Mouse (Mus musculus) embryonic facial prominence, embryonic 10.5 days (tissue): ENCODE measurements at regions not wholly inside any gene's neighbourhood (a gene's known extent, or its start where the extent isn't known, plus 50 kb on each side); places are given as distances from the start of the nearest gene placed in this dataset.
"Not testable (repeated sequence)": the region's sequence is repeated elsewhere in the genome, so short reads cannot be mapped to it uniquely, and the experiment has no call there.

Experiments
- DNase-seq: peaks from one replicate; pipeline ENCODE4 v3.0.0-alpha.2; 2017; ENCODE audit warnings: low spot score
- H3K27ac ChIP-seq: fragments of 300-500 bp; sonication (generic); replicated peaks from 2 replicates; pipeline ENCODE4 v1.5.1; 2016; ENCODE audit warnings: mild to moderate bottlenecking
- H3K27me3 ChIP-seq: fragments of 300-500 bp; sonication (generic); replicated peaks from 2 replicates; pipeline ENCODE4 v1.6.1; 2016; ENCODE audit warnings: low read depth, mild to moderate bottlenecking; ENCODE audit not compliant: poor library complexity, severe bottlenecking
- H3K36me3 ChIP-seq: fragments of 300-500 bp; sonication (generic); replicated peaks from 2 replicates; pipeline ENCODE4 v1.6.1; 2016; ENCODE audit warnings: mild to moderate bottlenecking, moderate library complexity
- H3K4me1 ChIP-seq: fragments of 300-500 bp; sonication (generic); 2 replicates; pipeline ENCODE4 v1.6.1; 2016
- H3K4me3 ChIP-seq: fragments of 300-500 bp; sonication (generic); 2 replicates; pipeline ENCODE4 v1.5.1; 2016; ENCODE audit warnings: mild to moderate bottlenecking, moderate library complexity
- H3K9me3 ChIP-seq: fragments of 300-500 bp; sonication (generic); 2 replicates; pipeline ENCODE4 v1.6.1; 2016; ENCODE audit warnings: mild to moderate bottlenecking
- WGBS: fragments of 180-500 bp; shearing (Covaris S2); methylation state at CpG from one replicate; pipeline ENCODE4 v1.1.7; 2016; 5-methylcytosine and 5-hydroxymethylcytosine counted together

DNA sequence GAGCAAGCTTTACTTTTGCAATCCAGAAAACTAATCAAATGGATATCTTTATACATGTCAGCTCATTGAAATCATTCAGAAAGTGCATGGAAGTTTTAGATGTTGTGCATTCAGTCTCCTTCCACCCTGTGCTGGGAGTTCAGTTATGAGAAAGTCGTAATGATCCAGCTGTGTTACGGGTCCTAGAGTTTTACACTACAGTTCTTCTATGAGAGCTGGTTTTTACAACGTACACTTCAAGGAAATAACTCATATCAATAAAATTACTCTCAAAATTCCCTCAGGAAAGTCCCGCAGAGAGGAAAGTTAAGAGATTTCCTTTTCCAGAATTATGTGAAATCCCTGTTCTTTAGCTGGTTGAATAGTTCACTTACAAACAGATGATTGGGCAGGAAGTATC, 418.1 kb upstream of the Slc10a2 start:
- Histone ChIP-seq H3K36me3 (no peaks in the 10 kb centered on the region), H3K4me3 (no peak overlapping the region), H3K27me3 (no peaks in the 10 kb centered on the region), H3K4me1 (no peaks in the 10 kb centered on the region), H3K9me3 (no peaks in the 10 kb centered on the region), H3K27ac (no peak overlapping the region)
- 82% methylated on average over 4 of the region's 4 CpGs for WGBS
- no peak for DNase-seq

DNA sequence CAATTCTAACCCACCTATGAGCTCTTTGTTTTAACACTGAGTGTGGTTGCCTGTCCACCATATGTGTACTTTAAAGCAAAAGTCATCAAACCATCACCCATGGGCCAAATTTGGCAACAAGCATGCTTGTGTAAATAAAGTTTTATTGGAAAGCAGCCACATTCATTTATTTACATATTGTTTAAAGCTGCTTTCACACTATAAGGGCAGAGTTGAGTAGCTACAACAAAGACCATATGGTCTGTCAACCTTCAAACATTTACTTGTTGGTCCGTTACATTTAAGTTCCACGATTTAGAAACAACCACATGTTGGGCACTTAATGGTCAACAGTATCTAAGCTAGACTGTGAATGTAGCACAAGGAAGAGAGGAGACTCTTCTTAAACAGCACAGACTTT, 390.7 kb upstream of the Slc10a2 start:
- no peaks in the 10 kb centered on the region for H3K36me3 ChIP-seq
- H3K27ac ChIP-seq: no peak overlapping the region
- H3K27me3 ChIP-seq: no peaks in the 10 kb centered on the region
- no peak for DNase-seq
- no peak overlapping the region for H3K4me3 ChIP-seq
- no peaks in the 10 kb centered on the region for H3K4me1 ChIP-seq
- no peaks in the 10 kb centered on the region for H3K9me3 ChIP-seq
- 87% methylated on average over 2 of the region's 2 CpGs for WGBS

GRCm38 (mm10) chr8:5490491-5490890, 385.3 kb upstream of the Slc10a2 start:
- H3K4me1 ChIP-seq: no peaks in the 10 kb centered on the region
- H3K36me3 ChIP-seq: no peaks in the 10 kb centered on the region
- DNase-seq: no peak
- H3K27me3 ChIP-seq: no peaks in the 10 kb centered on the region
- no peaks in the 10 kb centered on the region for H3K9me3 ChIP-seq
- WGBS: 82% methylated on average over 3 of the region's 3 CpGs
- no peak overlapping the region for H3K27ac ChIP-seq
- H3K4me3 ChIP-seq: no peak overlapping the region

- 79% methylated on average over 1 of the region's 1 CpGs for WGBS
Measured at GRCm38 (mm10) chr8:5482938-5483337, 377.8 kb upstream of the Slc10a2 start.

DNA sequence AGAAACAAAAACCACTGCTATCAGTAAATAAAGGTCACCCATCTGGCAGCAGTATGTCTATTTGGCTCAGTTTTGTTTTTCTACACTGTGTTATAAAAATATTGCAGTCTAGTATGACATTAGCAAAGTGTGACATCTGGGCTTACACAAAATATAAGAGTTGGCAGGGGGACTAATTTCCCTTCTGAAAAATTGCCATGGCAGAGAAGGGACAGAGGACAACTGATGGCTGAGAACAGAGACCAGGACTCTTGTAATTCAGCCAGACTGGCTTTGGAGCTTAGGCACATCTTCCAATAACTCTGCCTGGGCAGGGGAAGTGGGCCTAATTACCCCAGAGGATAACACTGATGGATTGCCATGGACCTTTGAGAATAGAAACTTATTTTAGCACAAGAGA, 367.8 kb upstream of the Slc10a2 start:
- Histone ChIP-seq H3K36me3 (no peaks in the 10 kb centered on the region), H3K27ac (no peak overlapping the region), H3K4me3 (no peak overlapping the region), H3K27me3 (no peaks in the 10 kb centered on the region), H3K9me3 (no peaks in the 10 kb centered on the region), H3K4me1 (no peaks in the 10 kb centered on the region)
- DNase-seq: no peak

More at GRCm38 (mm10) chr8:5482938-5483337, 377.8 kb upstream of the Slc10a2 start:
- no peak overlapping the region for H3K4me3 ChIP-seq
- H3K36me3 ChIP-seq: no peaks in the 10 kb centered on the region
- no peaks in the 10 kb centered on the region for H3K9me3 ChIP-seq
- H3K27ac ChIP-seq: no peak overlapping the region
- H3K27me3 ChIP-seq: no peaks in the 10 kb centered on the region
- no peaks in the 10 kb centered on the region for H3K4me1 ChIP-seq
- DNase-seq: no peak

DNA sequence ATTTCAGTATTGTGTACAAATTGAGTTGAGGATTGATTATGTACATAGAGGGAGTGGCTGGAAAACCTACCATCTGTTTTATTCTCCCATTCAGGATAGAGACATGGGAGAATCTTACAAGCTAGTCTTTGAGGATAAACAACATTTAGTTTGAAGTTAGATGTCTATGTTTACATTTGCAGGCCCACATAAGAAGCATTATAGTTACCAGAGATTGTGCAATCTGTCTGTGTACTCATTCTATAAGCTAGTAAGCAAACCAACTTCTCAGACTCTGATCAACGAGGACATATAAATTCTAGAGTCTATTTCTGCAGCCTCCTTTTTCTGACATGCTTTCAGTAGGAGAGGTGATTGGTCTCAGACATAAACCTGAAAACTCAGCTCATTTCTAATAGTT, 367.4 kb upstream of the Slc10a2 start:
- H3K27ac ChIP-seq: no peak overlapping the region
- no peaks in the 10 kb centered on the region for H3K4me1 ChIP-seq
- H3K4me3 ChIP-seq: no peak overlapping the region
- DNase-seq: no peak
- WGBS: 89% methylated on average over 1 of the region's 1 CpGs
- no peaks in the 10 kb centered on the region for H3K9me3 ChIP-seq
- no peaks in the 10 kb centered on the region for H3K27me3 ChIP-seq
- H3K36me3 ChIP-seq: no peaks in the 10 kb centered on the region

GRCm38 (mm10) chr8:5457619-5458018, 352.5 kb upstream of the Slc10a2 start:
- Histone ChIP-seq H3K36me3 (no peaks in the 10 kb centered on the region), H3K4me3 (no peak overlapping the region), H3K27me3 (no peaks in the 10 kb centered on the region), H3K9me3 (no peaks in the 10 kb centered on the region), H3K27ac (no peak overlapping the region), H3K4me1 (no peaks in the 10 kb centered on the region)
- no peak for DNase-seq
- 90% methylated on average over 1 of the region's 1 CpGs for WGBS

GRCm38 (mm10) chr8:5453469-5453868, 348.3 kb upstream of the Slc10a2 start:
- Histone ChIP-seq H3K36me3 (no peaks in the 10 kb centered on the region), H3K9me3 (no peaks in the 10 kb centered on the region), H3K4me1 (no peaks in the 10 kb centered on the region), H3K27ac (no peak overlapping the region), H3K4me3 (no peak overlapping the region), H3K27me3 (no peaks in the 10 kb centered on the region)
- DNase-seq: no peak
- WGBS: 90% methylated on average over 4 of the region's 4 CpGs

GRCm38 (mm10) chr8:5442243-5442642, 337.1 kb upstream of the Slc10a2 start:
- H3K27me3 ChIP-seq, H3K4me1 ChIP-seq, H3K4me3 ChIP-seq, DNase-seq, H3K27ac ChIP-seq, H3K36me3 ChIP-seq: not testable (repeated sequence)
- H3K9me3 ChIP-seq: peaks cover 10% of the 10 kb centered on the region; the same call in 1 of the 2 replicates
- WGBS: 97% methylated on average over 5 of the region's 5 CpGs

DNA sequence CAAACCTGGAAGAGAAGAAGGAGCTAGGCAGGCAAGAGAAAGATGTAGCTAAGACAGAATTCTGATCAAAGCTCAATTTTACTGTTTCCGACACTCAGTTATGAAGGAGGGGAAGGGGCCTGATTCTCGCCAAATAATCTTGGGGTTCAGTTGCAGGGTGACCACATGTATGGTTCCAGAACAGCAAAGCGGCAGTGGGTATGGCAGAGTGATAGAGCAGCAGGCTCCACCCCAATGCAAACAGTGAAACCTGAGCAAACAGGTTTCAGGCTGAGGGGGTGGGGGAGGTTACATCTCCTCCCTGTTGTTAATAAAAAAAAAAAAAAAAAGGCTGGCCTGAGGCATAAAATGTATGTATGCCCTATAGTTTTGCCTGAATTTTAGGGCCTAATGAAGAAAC, 335.3 kb upstream of the Slc10a2 start:
- not testable (repeated sequence) for H3K27ac ChIP-seq, H3K4me3 ChIP-seq, H3K27me3 ChIP-seq, H3K36me3 ChIP-seq, DNase-seq, H3K4me1 ChIP-seq
- H3K9me3 ChIP-seq: peaks cover 10% of the 10 kb centered on the region; the same call in 1 of the 2 replicates
- 94% methylated on average over 3 of the region's 3 CpGs for WGBS

DNA sequence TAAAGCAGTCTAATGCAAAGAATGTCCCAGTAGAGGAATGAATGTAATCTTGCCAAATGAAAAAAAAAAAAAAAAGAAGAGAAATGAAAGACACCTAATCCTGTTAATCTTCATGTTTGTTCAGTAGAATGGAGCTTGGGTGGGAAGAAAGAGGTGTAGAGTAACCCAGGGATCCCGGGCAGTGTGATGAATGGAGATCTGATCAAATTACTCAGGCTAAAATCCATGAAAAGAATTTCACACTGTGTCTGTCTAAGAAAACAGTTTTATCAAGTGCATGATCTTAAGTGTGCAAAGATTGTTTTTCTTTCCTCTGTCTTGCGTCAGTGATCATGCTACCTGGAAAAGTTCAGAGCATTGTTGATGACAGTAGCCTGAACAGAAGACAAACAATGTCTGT, 333.9 kb upstream of the Slc10a2 start:
- H3K4me1 ChIP-seq: no peaks in the 10 kb centered on the region
- peaks cover 10% of the 10 kb centered on the region; the same call in 1 of the 2 replicates for H3K9me3 ChIP-seq
- DNase-seq: no peak
- H3K27ac ChIP-seq: no peak overlapping the region
- no peaks in the 10 kb centered on the region for H3K36me3 ChIP-seq
- H3K4me3 ChIP-seq: no peak overlapping the region
- no peaks in the 10 kb centered on the region for H3K27me3 ChIP-seq
- 46% methylated on average over 2 of the region's 2 CpGs for WGBS

DNA sequence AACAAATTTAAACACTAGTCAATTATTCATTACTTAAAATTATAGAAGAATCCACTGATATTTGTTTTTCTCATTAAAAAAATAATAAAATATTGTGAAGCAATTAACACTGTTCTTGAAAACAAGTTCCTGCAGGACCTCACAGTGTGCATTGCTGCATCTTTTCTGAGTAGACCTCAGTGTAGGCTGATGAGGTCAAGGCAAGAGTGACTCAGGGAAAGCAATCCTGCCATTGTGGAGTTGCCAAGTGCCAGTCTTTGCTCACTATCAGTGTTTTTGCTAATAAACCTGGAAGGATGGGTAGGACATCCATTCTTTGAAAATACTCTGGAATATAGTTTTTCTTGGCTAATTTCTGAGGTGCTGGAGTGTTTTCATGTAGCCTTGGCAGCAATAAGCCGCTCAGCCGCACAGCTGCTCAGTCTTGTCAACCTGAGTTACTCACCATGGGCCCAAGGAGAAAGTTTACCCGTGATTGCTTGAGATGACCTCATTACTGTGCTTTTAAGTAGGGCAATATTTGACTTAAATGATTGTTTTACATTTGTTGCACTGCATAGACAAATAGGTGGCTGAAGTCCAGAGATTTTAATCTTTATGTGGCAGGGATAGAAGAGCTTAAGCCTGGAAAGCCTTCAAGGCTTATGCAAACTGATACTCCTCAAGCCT, 323.3 kb upstream of the Slc10a2 start:
- WGBS: 76% methylated on average over 3 of the region's 3 CpGs
- H3K36me3 ChIP-seq: no peaks in the 10 kb centered on the region
- no peak overlapping the region for H3K4me3 ChIP-seq
- H3K27me3 ChIP-seq: no peaks in the 10 kb centered on the region
- H3K27ac ChIP-seq: no peak overlapping the region
- H3K4me1 ChIP-seq: no peaks in the 10 kb centered on the region
- no peak for DNase-seq
- no peaks in the 10 kb centered on the region for H3K9me3 ChIP-seq

- H3K27me3 ChIP-seq, H3K4me1 ChIP-seq, H3K9me3 ChIP-seq, H3K4me3 ChIP-seq, DNase-seq, H3K36me3 ChIP-seq, H3K27ac ChIP-seq: not testable (repeated sequence)
- WGBS: 39% methylated on average over 2 of the region's 2 CpGs
Measured at GRCm38 (mm10) chr8:5416841-5417240, 311.7 kb upstream of the Slc10a2 start.

DNA sequence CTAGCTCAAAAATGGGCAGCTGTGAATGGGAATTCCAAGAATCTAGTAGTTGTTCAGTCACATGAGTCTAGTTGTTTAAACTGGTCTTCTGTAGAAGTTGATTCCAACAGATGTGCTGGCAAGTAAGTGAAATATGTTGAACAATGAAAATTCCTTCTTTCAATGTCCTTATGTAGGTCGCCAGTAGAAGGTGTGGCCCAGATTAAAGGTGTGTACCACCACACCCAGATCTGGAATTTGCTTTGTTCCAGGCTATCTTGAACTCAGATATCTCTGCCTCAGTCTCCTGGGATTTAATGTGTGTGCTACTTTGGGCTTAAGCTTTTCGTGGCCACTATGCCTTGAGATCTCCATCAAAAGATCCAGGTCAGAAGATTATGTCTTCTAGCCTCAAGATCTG, 279.7 kb upstream of the Slc10a2 start:
- Histone ChIP-seq H3K4me1 (no peaks in the 10 kb centered on the region), H3K4me3 (no peak overlapping the region), H3K36me3 (no peaks in the 10 kb centered on the region), H3K27me3 (no peaks in the 10 kb centered on the region), H3K27ac (no peak overlapping the region), H3K9me3 (no peaks in the 10 kb centered on the region)
- 79% methylated on average over 2 of the region's 2 CpGs for WGBS
- no peak for DNase-seq
